Mouse (Mus musculus) lung, embryonic 16.5 days (tissue): Measurements from ENCODE around the gene Zmat3. TPM values are rescaled to one million over a fixed set of nuclear protein-coding genes. Genes with fewer than 3 reads are reported as not detected.

Experiments
- ATAC-seq: fragments of 200-750 bp; cut with Nextera tagmentation; 2 replicates; pipeline ENCODE4 v1.8.0; 2017; ENCODE audit warnings: low read depth, mild to moderate bottlenecking, moderate library complexity
- H3K27ac ChIP-seq: fragments of 300-500 bp; sonication (generic); 2 replicates; pipeline ENCODE4 v1.5.1; 2014; ENCODE audit warnings: mild to moderate bottlenecking, control low read depth, low read length
- H3K27me3 ChIP-seq: fragments of 300-500 bp; sonication (generic); 2 replicates; pipeline ENCODE4 v1.6.1; 2014; ENCODE audit warnings: low read depth, low read length, mixed read lengths; ENCODE audit not compliant: control insufficient read depth, insufficient read depth
- H3K36me3 ChIP-seq: fragments of 300-500 bp; sonication (generic); 2 replicates; pipeline ENCODE4 v1.6.1; 2014; ENCODE audit warnings: low read length; ENCODE audit not compliant: control insufficient read depth, insufficient read depth
- H3K4me1 ChIP-seq: fragments of 300-500 bp; sonication (generic); replicated peaks from 2 replicates; pipeline ENCODE4 v1.6.1; 2014; ENCODE audit warnings: low read length, mixed read lengths; ENCODE audit not compliant: control insufficient read depth, insufficient read depth
- H3K4me2 ChIP-seq: fragments of 300-500 bp; sonication (generic); 2 replicates; pipeline ENCODE4 v1.6.1; 2014; ENCODE audit warnings: low read depth, low read length, control low read depth
- H3K4me3 ChIP-seq: fragments of 300-500 bp; sonication (generic); 2 replicates; pipeline ENCODE4 v1.5.1; 2014; ENCODE audit warnings: mild to moderate bottlenecking, low read length, control low read depth
- H3K9ac ChIP-seq: fragments of 300-500 bp; sonication (generic); 2 replicates; pipeline ENCODE4 v1.6.1; 2014; ENCODE audit warnings: low read length, control low read depth
- H3K9me3 ChIP-seq: fragments of 300-500 bp; sonication (generic); 2 replicates; pipeline ENCODE4 v1.6.1; 2016; ENCODE audit warnings: low read length; ENCODE audit not compliant: control insufficient read depth
- WGBS: fragments of 180-500 bp; shearing (Covaris S2); extraction: QIAGEN DNeasy Blood & Tissue Kit; methylation state at CpG from one replicate; pipeline ENCODE4 v1.1.7; 2014; 5-methylcytosine and 5-hydroxymethylcytosine counted together
- polyA plus RNA-seq: library from polyadenylated mRNA; unstranded; fragments of >200 nt; fragmentation: Nextera tagmentation; extraction: Ambion mirVana; gene quantifications from 2 replicates; pipeline ENCODE4 v1.2.1, GENCODE M21; 2015

Gene Zmat3
- polyA plus RNA-seq, 1 experiment from 2014 or later = 2.8 TPM

- no peak overlapping the region for H3K9ac ChIP-seq
- H3K27me3 ChIP-seq = no peaks in the 10 kb centered on the region
- no peak overlapping the region for H3K27ac ChIP-seq
- 67% methylated on average over 6 of the region's 6 CpGs for WGBS
- no peaks in the 10 kb centered on the region for H3K36me3 ChIP-seq
- H3K4me3 ChIP-seq = no peak overlapping the region
- ATAC-seq = no peak
- no peak overlapping the region for H3K4me2 ChIP-seq
- H3K9me3 ChIP-seq = no peaks in the 10 kb centered on the region
- no peaks in the 10 kb centered on the region for H3K4me1 ChIP-seq
Measured at GRCm38 (mm10) chr3:32347881-32348280, 17.9 kb downstream of the Zmat3 start.

- 72% methylated on average over 11 of the region's 11 CpGs for WGBS
Measured at GRCm38 (mm10) chr3:32345249-32345648, 20.6 kb downstream of the Zmat3 start.

GRCm38 (mm10) chr3:32344825-32345224 is 21.0 kb downstream of the Zmat3 start:
- Histone ChIP-seq H3K27ac (no peak overlapping the region), H3K9ac (no peak overlapping the region), H3K27me3 (no peaks in the 10 kb centered on the region), H3K9me3 (no peaks in the 10 kb centered on the region), H3K4me2 (no peak overlapping the region), H3K4me3 (no peak overlapping the region), H3K4me1 (no peaks in the 10 kb centered on the region), H3K36me3 (peaks cover 3% of the 10 kb centered on the region; the same call in 1 of the 2 replicates)
- ATAC-seq = no peak
- WGBS = 76% methylated on average over 5 of the region's 5 CpGs

More at GRCm38 (mm10) chr3:32345249-32345648, 20.6 kb downstream of the Zmat3 start:
- Histone ChIP-seq H3K4me3 (no peak overlapping the region), H3K36me3 (peaks cover 3% of the 10 kb centered on the region; the same call in 1 of the 2 replicates), H3K9me3 (no peaks in the 10 kb centered on the region), H3K4me2 (no peak overlapping the region), H3K4me1 (no peaks in the 10 kb centered on the region), H3K27ac (no peak overlapping the region), H3K9ac (no peak overlapping the region), H3K27me3 (no peaks in the 10 kb centered on the region)
- no peak for ATAC-seq

- no peak overlapping the region for H3K27ac ChIP-seq
- WGBS = 88% methylated on average over 12 of the region's 12 CpGs
- H3K4me2 ChIP-seq = no peak overlapping the region
- no peaks in the 10 kb centered on the region for H3K27me3 ChIP-seq
- ATAC-seq = no peak
- H3K4me3 ChIP-seq = no peak overlapping the region
- no peaks in the 10 kb centered on the region for H3K4me1 ChIP-seq
- H3K9me3 ChIP-seq = no peaks in the 10 kb centered on the region
- no peak overlapping the region for H3K9ac ChIP-seq
- peaks cover 3% of the 10 kb centered on the region; the same call in 1 of the 2 replicates for H3K36me3 ChIP-seq
Measured at GRCm38 (mm10) chr3:32343371-32343770, 22.4 kb downstream of the Zmat3 start.

GRCm38 (mm10) chr3:32341434-32341833 is 24.4 kb downstream of the Zmat3 start:
- no peak overlapping the region for H3K27ac ChIP-seq
- H3K9ac ChIP-seq = no peak overlapping the region
- no peaks in the 10 kb centered on the region for H3K27me3 ChIP-seq
- peaks cover 3% of the 10 kb centered on the region; the same call in 1 of the 2 replicates for H3K36me3 ChIP-seq
- WGBS = 93% methylated on average over 19 of the region's 19 CpGs
- 0 out of 2 replicates have a peak, but pooled peaks cover 3% of the 10 kb centered on the region for H3K4me1 ChIP-seq
- no peak overlapping the region for H3K4me3 ChIP-seq
- no peaks in the 10 kb centered on the region for H3K9me3 ChIP-seq
- no peak for ATAC-seq
- H3K4me2 ChIP-seq = no peak overlapping the region

GRCm38 (mm10) chr3:32338231-32338630 is 27.6 kb downstream of the Zmat3 start:
- Histone ChIP-seq H3K27me3 (no peaks in the 10 kb centered on the region), H3K36me3 (peaks cover 3% of the 10 kb centered on the region; the same call in 1 of the 2 replicates), H3K4me3 (no peak overlapping the region), H3K27ac (peak overlapping the region; percentile 29; the same call in 1 of the 2 replicates), H3K9me3 (no peaks in the 10 kb centered on the region), H3K9ac (no peak overlapping the region), H3K4me2 (no peak overlapping the region), H3K4me1 (peaks cover 8% of the 10 kb centered on the region; the same call in 1 of the 2 replicates)
- 84% methylated on average over 7 of the region's 7 CpGs for WGBS
- no peak for ATAC-seq

GRCm38 (mm10) chr3:32337770-32338169 is 28.0 kb downstream of the Zmat3 start:
- 66% methylated on average over 7 of the region's 7 CpGs for WGBS
- H3K27me3 ChIP-seq = no peaks in the 10 kb centered on the region
- H3K36me3 ChIP-seq = peaks cover 3% of the 10 kb centered on the region; the same call in 1 of the 2 replicates
- H3K9me3 ChIP-seq = no peaks in the 10 kb centered on the region
- peaks cover 8% of the 10 kb centered on the region; the same call in 1 of the 2 replicates for H3K4me1 ChIP-seq
- H3K27ac ChIP-seq = peak overlapping the region; percentile 29; the same call in 1 of the 2 replicates
- ATAC-seq = no peak
- H3K4me3 ChIP-seq = no peak overlapping the region
- H3K9ac ChIP-seq = no peak overlapping the region
- H3K4me2 ChIP-seq = no peak overlapping the region

- Histone ChIP-seq H3K36me3 (no peaks in the 10 kb centered on the region), H3K4me3 (no peak overlapping the region), H3K9ac (no peak overlapping the region), H3K4me1 (peaks cover 8% of the 10 kb centered on the region; the same call in 1 of the 2 replicates), H3K27me3 (no peaks in the 10 kb centered on the region), H3K9me3 (no peaks in the 10 kb centered on the region), H3K27ac (peak overlapping the region; percentile 12; the same call in 1 of the 2 replicates), H3K4me2 (peak overlapping the region; percentile 29; the same call in 1 of the 2 replicates)
- 58% methylated on average over 11 of the region's 11 CpGs for WGBS
- peak; percentile 88 for ATAC-seq
Measured at GRCm38 (mm10) chr3:32334901-32335300, 30.9 kb downstream of the Zmat3 start.

- no peak overlapping the region for H3K9ac ChIP-seq
- no peak overlapping the region for H3K27ac ChIP-seq
- H3K4me3 ChIP-seq = no peak overlapping the region
- no peaks in the 10 kb centered on the region for H3K36me3 ChIP-seq
- H3K4me1 ChIP-seq = peaks cover 8% of the 10 kb centered on the region; the same call in 1 of the 2 replicates
- no peaks in the 10 kb centered on the region for H3K9me3 ChIP-seq
- H3K4me2 ChIP-seq = no peak overlapping the region
- WGBS = 32% methylated on average over 7 of the region's 7 CpGs
- no peaks in the 10 kb centered on the region for H3K27me3 ChIP-seq
- peak; percentile 68 for ATAC-seq
Measured at GRCm38 (mm10) chr3:32333456-32334086, 32.2 kb downstream of the Zmat3 start.
